Mouse (Mus musculus) layer of hippocampus, adult 18-20 months (tissue): ENCODE results near the gene Serp2. TPM values are rescaled to one million over a fixed set of nuclear protein-coding genes. Genes with fewer than 3 reads are reported as not detected.
"Not testable (repeated sequence)": the region's sequence is repeated elsewhere in the genome, so short reads cannot be mapped to it uniquely, and the experiment has no call there.

Experiments used
- DNase-seq, 2 experiments: peaks; one replicate each; pipeline ENCODE4 v3.0.0; 2022; ENCODE audit warnings: low spot score in 2 of 2
- total RNA-seq, 2 experiments: library from RNA; stranded (reverse); gene quantifications; 2 replicates each; pipeline ENCODE4 v1.2.3; 2021

The Serp2 gene
- total RNA-seq, 2 experiments from 2014 or later, result 150 to 152 TPM

GRCm38 (mm10) chr14:76570292-76570691 is 13.6 kb upstream of the Serp2 start:
- DNase-seq, result no peak

DNA sequence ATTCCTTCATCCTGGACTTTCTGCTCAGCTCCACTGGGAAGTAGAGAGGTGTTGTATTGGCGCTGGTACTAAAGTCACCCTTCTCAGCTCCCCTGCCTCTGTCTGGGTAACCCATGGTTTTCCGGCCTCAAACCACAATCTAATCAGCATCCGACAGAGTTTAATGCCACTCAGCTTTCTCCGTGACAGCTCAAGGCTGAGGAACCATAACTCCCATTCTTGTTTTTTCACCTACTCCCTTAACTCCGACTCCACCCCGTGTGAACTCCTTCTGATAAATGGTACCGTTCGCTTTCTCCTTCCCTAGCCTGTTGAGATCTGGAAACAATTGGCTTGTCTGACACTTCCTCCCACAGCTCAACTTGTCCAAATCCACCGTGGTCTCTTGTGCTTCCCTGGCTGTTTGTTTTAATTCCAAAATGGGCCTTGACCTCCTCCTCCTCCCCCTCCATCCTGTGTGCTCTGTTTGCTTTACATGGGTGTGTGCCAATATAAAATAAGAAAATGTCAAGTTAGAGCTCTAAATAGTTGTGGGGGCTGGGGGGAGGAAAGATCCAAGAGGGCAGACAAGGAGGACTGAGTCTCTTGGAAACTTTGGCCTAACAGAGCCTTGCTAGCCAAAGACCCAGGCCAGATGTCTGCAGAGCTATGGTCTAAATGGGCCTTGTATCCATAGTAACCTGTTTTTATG is 12.7 kb upstream of the Serp2 start:
- DNase-seq, result no peak

DNA sequence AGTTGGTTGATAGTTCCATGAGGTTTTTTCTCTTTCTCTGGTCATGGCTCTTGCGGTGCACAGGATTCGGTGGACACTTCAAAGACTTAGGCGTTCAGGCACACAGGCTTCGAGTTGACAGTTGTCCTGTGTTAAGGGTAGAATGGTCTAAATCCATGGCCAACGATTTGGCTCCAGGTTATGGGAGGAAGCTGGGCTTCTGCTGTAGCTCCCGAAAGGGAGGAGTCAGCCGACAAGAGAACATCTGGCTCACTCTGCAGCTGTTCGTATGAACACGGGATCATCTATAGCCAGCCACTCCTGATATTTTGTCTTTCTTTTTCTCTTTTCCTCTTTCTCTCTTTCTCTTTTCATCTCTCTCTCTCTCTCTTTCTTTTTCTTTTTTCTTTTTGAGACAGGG is 11.9 kb upstream of the Serp2 start:
- no peak for DNase-seq

GRCm38 (mm10) chr14:76567280-76567679 is 10.6 kb upstream of the Serp2 start:
- DNase-seq, result no peak

DNA sequence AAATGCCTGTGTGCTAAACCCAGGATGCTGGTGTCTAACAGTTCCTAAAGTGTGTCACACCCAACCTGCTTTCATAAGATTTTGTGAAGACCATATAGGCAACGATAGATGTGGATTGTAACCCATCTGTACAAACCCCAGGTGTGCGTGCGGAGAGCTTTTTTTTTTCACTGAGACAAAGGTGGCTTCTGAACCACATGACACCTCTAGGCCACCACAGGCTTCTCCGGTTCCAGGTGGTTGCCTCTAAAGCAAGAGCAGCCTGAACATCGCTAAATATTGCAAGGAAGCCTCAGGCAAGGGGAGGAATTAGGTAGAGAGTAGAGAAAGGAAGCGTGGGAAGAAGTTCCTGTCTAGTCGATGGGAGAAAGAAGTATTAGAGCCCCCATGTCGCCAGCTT is 10.0 kb upstream of the Serp2 start:
- no peak for DNase-seq

DNA sequence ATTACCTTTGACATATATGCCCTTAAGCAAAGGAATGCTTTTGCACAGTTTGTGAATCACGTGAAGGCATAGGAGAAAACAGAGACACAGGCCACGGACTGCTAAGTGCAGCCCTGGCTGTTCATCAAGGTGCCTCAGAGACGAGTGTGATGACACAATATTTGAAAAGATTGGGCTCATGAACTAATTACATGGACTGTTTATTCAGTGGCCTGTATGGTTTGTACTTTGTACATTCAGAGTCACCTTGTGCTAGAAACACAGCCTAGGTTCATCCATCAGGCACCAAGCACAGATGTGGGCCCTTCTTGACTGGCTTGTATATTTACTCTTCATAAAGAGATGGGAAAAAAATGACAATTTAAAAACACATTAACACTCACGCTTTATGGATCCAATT is 9.5 kb upstream of the Serp2 start:
- DNase-seq, result no peak

DNA sequence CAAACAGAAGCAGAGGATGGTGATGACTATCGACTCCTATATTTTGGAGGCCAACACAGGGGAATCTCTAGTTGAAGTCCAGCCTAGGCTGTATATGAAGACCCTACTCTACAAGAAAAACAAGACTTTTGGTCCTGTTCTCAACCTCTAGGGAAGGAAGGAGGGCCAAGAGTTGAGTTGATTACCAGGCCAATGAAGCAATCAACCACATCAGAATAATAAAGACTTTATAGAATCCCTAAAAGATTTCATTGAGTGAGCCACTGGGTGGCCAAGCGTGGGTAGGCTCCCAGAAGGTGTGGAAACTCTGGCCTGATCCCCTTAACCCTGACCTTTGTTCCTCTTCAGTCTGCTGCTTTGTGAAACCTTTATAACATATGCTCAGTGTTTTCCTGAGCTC is 2.5 kb upstream of the Serp2 start:
- no peak for DNase-seq

- DNase-seq, result not testable (repeated sequence)
Measured at GRCm38 (mm10) chr14:76558171-76558570, 1.5 kb upstream of the Serp2 start.

- peak; percentile 48 to 74 for DNase-seq
Measured at GRCm38 (mm10) chr14:76556031-76556851, 448 bp downstream of the Serp2 start.

- DNase-seq, result no peak
Measured at GRCm38 (mm10) chr14:76555263-76556030, 1.2 kb downstream of the Serp2 start.

DNA sequence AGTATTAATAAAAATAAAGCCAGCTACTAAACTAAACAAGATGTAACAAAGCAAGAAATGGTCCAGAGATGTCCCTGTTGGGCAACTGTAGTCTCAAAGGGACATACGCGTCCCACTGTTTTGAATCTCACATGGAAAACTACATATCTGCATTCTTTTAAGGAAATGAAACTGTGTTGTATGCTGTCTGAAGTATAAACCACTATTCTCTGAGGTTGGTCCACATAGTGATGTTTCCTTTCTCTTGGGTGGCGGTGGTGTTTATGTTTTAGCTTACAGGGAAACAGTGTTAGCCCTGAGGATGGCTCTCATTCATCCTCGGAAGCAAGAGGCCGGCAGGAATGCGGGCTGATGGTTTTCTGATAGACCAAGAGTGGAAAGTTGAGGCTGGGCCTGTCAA is 12.6 kb downstream of the Serp2 start:
- DNase-seq, result no peak

DNA sequence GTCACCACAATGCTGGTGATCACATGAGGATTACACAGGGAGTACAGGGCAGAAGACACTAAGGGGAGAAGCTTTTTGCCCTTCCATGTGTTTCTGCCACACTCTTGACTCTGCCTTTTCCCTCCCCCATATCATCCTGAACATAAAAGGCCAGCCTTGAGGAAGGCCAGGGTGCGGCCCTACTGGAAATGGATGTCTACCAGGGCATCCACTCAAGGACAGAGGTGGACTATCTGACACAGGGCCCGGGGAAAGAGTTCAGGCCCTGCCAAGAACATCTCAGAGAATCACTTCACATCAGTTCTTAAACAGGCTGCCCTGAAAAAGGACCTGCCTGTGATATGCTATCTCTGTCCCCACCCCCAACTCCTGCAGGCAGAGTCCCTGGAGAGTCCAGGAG is 15.3 kb downstream of the Serp2 start:
- no peak for DNase-seq

DNA sequence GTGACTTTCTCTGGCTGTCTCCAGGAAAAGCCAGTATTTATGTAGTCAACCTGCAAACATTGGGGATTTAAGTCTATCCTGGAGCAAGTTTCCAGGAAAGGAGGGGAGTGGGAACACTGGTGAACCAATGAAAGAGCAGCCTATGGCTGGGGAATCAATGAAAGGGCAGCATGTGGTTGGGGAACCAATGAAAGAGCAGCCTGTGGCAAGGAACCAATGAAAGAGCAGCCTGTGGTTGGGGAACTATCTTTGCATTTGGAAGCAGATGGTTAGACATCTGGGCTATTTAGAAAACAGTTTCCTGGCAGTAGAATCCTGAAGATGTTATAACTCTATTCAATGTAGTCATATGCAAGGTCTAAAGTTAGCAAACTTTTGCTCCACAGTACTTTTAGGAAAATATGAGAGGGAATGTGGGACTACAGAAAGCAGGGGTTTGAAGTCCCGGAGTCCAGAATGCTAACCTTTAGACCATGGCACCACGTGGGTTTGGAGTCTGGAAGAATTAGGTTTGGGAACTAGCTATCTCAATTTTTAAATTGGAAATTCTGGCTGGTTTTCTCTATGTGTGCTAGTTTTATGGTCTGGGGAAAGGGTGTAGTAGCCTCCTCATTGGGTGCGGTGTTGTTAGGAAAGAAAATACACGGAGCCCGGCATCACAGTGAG is 16.6 kb downstream of the Serp2 start:
- peak in 1 of 2 experiments; percentile 67 for DNase-seq

GRCm38 (mm10) chr14:76536921-76537320 is 19.8 kb downstream of the Serp2 start:
- DNase-seq, result no peak

- no peak for DNase-seq
Measured at GRCm38 (mm10) chr14:76535096-76535495, 21.6 kb downstream of the Serp2 start.

DNA sequence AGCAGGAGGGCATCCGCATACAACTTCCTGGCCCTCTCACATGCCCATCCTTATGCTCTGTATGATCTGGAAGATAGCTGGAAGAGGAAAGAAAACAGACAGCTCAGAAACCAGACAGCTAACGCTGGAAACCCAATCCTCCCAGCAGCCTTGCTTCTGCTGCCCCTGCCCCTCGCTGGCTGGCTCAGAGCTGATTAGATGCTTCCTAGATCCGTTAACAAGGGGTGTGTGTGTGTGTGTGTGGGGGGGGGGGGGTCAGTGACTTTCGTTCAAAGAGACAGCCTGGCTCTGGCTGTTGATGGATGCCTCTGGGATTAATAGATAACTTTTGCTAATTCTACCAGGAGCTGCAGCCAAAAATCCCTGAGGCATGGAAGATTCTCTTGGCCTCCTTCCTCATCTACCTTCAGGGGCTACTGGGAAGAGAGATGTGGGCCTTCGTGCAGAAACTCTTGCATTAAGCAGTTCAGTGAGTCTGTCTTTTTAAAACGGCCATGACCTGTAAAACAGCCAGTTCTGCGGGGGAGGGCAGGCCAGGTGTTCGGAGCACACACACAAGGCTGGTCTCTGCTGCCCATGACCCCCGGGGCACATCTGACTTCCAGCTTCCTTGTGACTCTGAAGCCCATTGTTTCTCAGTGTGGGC is 23.4 kb downstream of the Serp2 start:
- no peak for DNase-seq

GRCm38 (mm10) chr14:76532257-76533169 is 24.2 kb downstream of the Serp2 start:
- no peak for DNase-seq

GRCm38 (mm10) chr14:76531027-76531660 is 25.5 kb downstream of the Serp2 start:
- DNase-seq, result no peak

GRCm38 (mm10) chr14:76528641-76529040 is 28.0 kb downstream of the Serp2 start:
- no peak for DNase-seq
